Mouse (Mus musculus): ENCODE results near the gene Ern1. TPM values are rescaled to one million over a fixed set of nuclear protein-coding genes. Genes with fewer than 3 reads are reported as not detected.

Gene Ern1
- polyA plus RNA-seq, 1 experiment from 2014 or later: 2.9 TPM

- no peak overlapping the region for H3K4me2 ChIP-seq (ENCODE audit: low read length)
- no peak overlapping the region for H3K27ac ChIP-seq (ENCODE audit: low read depth, low read length)
- WGBS: 89% methylated on average over 3 of the region's 3 CpGs
- no peaks in the 10 kb centered on the region for H3K27me3 ChIP-seq (replicated peaks; ENCODE audit: control insufficient read depth, insufficient read depth, low read length)
- no peak overlapping the region for H3K9ac ChIP-seq (ENCODE audit: low read length)
- no peaks in the 10 kb centered on the region for H3K9me3 ChIP-seq (replicated peaks; ENCODE audit: control insufficient read depth, low read length)
- ATAC-seq: no peak
- H3K4me3 ChIP-seq (ENCODE audit: low read depth, low read length): no peak overlapping the region
- DNase-seq (ENCODE audit: low spot score): no peak
- no peaks in the 10 kb centered on the region for H3K4me1 ChIP-seq (ENCODE audit: control insufficient read depth, insufficient read depth, low read length)
- H3K36me3 ChIP-seq (ENCODE audit: control insufficient read depth, insufficient read depth, low read length): no peaks in the 10 kb centered on the region
These were observed 48.3 kb downstream of the Ern1 start for GRCm38 (mm10) chr11:106439355-106439754.

- Histone ChIP-seq H3K9ac (ENCODE audit: low read length) (no peak overlapping the region), H3K9me3 (replicated peaks; ENCODE audit: control insufficient read depth, low read length) (no peaks in the 10 kb centered on the region), H3K4me1 (ENCODE audit: control insufficient read depth, insufficient read depth, low read length) (no peaks in the 10 kb centered on the region), H3K27me3 (replicated peaks; ENCODE audit: control insufficient read depth, insufficient read depth, low read length) (no peaks in the 10 kb centered on the region), H3K36me3 (ENCODE audit: control insufficient read depth, insufficient read depth, low read length) (no peaks in the 10 kb centered on the region; the same call in 1 of the 2 replicates), H3K4me3 (ENCODE audit: low read depth, low read length) (no peak overlapping the region), H3K27ac (ENCODE audit: low read depth, low read length) (no peak overlapping the region), H3K4me2 (ENCODE audit: low read length) (no peak overlapping the region)
- 61% methylated on average over 4 of the region's 4 CpGs for WGBS
- DNase-seq (ENCODE audit: low spot score) (no peak), ATAC-seq (no peak)
These were observed 49.0 kb downstream of the Ern1 start for GRCm38 (mm10) chr11:106438524-106439177.

GRCm38 (mm10) chr11:106437543-106437942 is 50.1 kb downstream of the Ern1 start:
- Histone ChIP-seq H3K36me3 (ENCODE audit: control insufficient read depth, insufficient read depth, low read length) (no peaks in the 10 kb centered on the region; the same call in 1 of the 2 replicates), H3K27ac (ENCODE audit: low read depth, low read length) (no peak overlapping the region), H3K9ac (ENCODE audit: low read length) (no peak overlapping the region), H3K4me3 (ENCODE audit: low read depth, low read length) (no peak overlapping the region), H3K4me1 (ENCODE audit: control insufficient read depth, insufficient read depth, low read length) (no peaks in the 10 kb centered on the region), H3K27me3 (replicated peaks; ENCODE audit: control insufficient read depth, insufficient read depth, low read length) (no peaks in the 10 kb centered on the region), H3K9me3 (replicated peaks; ENCODE audit: control insufficient read depth, low read length) (no peaks in the 10 kb centered on the region), H3K4me2 (ENCODE audit: low read length) (no peak overlapping the region)
- DNase-seq (ENCODE audit: low spot score): no peak
- 88% methylated on average over 2 of the region's 2 CpGs for WGBS
- no peak for ATAC-seq

GRCm38 (mm10) chr11:106437039-106437438 is 50.6 kb downstream of the Ern1 start:
- H3K9ac ChIP-seq (ENCODE audit: low read length): no peak overlapping the region
- H3K27ac ChIP-seq (ENCODE audit: low read depth, low read length): no peak overlapping the region
- no peaks in the 10 kb centered on the region for H3K27me3 ChIP-seq (replicated peaks; ENCODE audit: control insufficient read depth, insufficient read depth, low read length)
- H3K4me3 ChIP-seq (ENCODE audit: low read depth, low read length): no peak overlapping the region
- H3K4me1 ChIP-seq (ENCODE audit: control insufficient read depth, insufficient read depth, low read length): no peaks in the 10 kb centered on the region
- no peak for DNase-seq (ENCODE audit: low spot score)
- ATAC-seq: no peak
- WGBS: 90% methylated on average over 5 of the region's 5 CpGs
- no peak overlapping the region for H3K4me2 ChIP-seq (ENCODE audit: low read length)
- no peaks in the 10 kb centered on the region for H3K9me3 ChIP-seq (replicated peaks; ENCODE audit: control insufficient read depth, low read length)
- no peaks in the 10 kb centered on the region; the same call in 1 of the 2 replicates for H3K36me3 ChIP-seq (ENCODE audit: control insufficient read depth, insufficient read depth, low read length)

- 94% methylated on average over 5 of the region's 5 CpGs for WGBS
- H3K27ac ChIP-seq (ENCODE audit: low read depth, low read length): no peak overlapping the region
- no peaks in the 10 kb centered on the region for H3K9me3 ChIP-seq (replicated peaks; ENCODE audit: control insufficient read depth, low read length)
- H3K4me2 ChIP-seq (ENCODE audit: low read length): no peak overlapping the region
- no peaks in the 10 kb centered on the region for H3K27me3 ChIP-seq (replicated peaks; ENCODE audit: control insufficient read depth, insufficient read depth, low read length)
- no peak overlapping the region for H3K4me3 ChIP-seq (ENCODE audit: low read depth, low read length)
- no peaks in the 10 kb centered on the region; the same call in 1 of the 2 replicates for H3K36me3 ChIP-seq (ENCODE audit: control insufficient read depth, insufficient read depth, low read length)
- no peaks in the 10 kb centered on the region for H3K4me1 ChIP-seq (ENCODE audit: control insufficient read depth, insufficient read depth, low read length)
- no peak for DNase-seq (ENCODE audit: low spot score)
- no peak overlapping the region for H3K9ac ChIP-seq (ENCODE audit: low read length)
- ATAC-seq: no peak
These were observed 57.3 kb downstream of the Ern1 start for GRCm38 (mm10) chr11:106430392-106430791.

GRCm38 (mm10) chr11:106429689-106430088 is 58.0 kb downstream of the Ern1 start:
- Histone ChIP-seq H3K4me1 (ENCODE audit: control insufficient read depth, insufficient read depth, low read length) (no peaks in the 10 kb centered on the region), H3K36me3 (ENCODE audit: control insufficient read depth, insufficient read depth, low read length) (peaks cover 3% of the 10 kb centered on the region), H3K9me3 (replicated peaks; ENCODE audit: control insufficient read depth, low read length) (no peaks in the 10 kb centered on the region), H3K9ac (ENCODE audit: low read length) (no peak overlapping the region), H3K4me3 (ENCODE audit: low read depth, low read length) (no peak overlapping the region), H3K27me3 (replicated peaks; ENCODE audit: control insufficient read depth, insufficient read depth, low read length) (no peaks in the 10 kb centered on the region), H3K27ac (ENCODE audit: low read depth, low read length) (no peak overlapping the region), H3K4me2 (ENCODE audit: low read length) (no peak overlapping the region)
- ATAC-seq (no peak), DNase-seq (ENCODE audit: low spot score) (no peak)
- WGBS: 92% methylated on average over 4 of the region's 4 CpGs

GRCm38 (mm10) chr11:106428556-106428955 is 59.1 kb downstream of the Ern1 start:
- Histone ChIP-seq H3K4me1 (ENCODE audit: control insufficient read depth, insufficient read depth, low read length) (no peaks in the 10 kb centered on the region), H3K9me3 (replicated peaks; ENCODE audit: control insufficient read depth, low read length) (no peaks in the 10 kb centered on the region), H3K4me3 (ENCODE audit: low read depth, low read length) (no peak overlapping the region), H3K27me3 (replicated peaks; ENCODE audit: control insufficient read depth, insufficient read depth, low read length) (no peaks in the 10 kb centered on the region), H3K27ac (ENCODE audit: low read depth, low read length) (no peak overlapping the region), H3K36me3 (ENCODE audit: control insufficient read depth, insufficient read depth, low read length) (peaks cover 3% of the 10 kb centered on the region; the same call in 1 of the 2 replicates), H3K4me2 (ENCODE audit: low read length) (no peak overlapping the region), H3K9ac (ENCODE audit: low read length) (no peak overlapping the region)
- no peak for ATAC-seq
- no peak for DNase-seq (ENCODE audit: low spot score)
- 92% methylated on average over 2 of the region's 2 CpGs for WGBS

- WGBS: 82% methylated on average over 4 of the region's 4 CpGs
- ATAC-seq (no peak), DNase-seq (ENCODE audit: low spot score) (no peak)
- no peak overlapping the region for H3K4me2 ChIP-seq (ENCODE audit: low read length)
- no peaks in the 10 kb centered on the region for H3K9me3 ChIP-seq (replicated peaks; ENCODE audit: control insufficient read depth, low read length)
- no peaks in the 10 kb centered on the region for H3K4me1 ChIP-seq (ENCODE audit: control insufficient read depth, insufficient read depth, low read length)
- no peak overlapping the region for H3K4me3 ChIP-seq (ENCODE audit: low read depth, low read length)
- no peaks in the 10 kb centered on the region for H3K27me3 ChIP-seq (replicated peaks; ENCODE audit: control insufficient read depth, insufficient read depth, low read length)
- H3K36me3 ChIP-seq (ENCODE audit: control insufficient read depth, insufficient read depth, low read length): peaks cover 3% of the 10 kb centered on the region; the same call in 1 of the 2 replicates
- no peak overlapping the region for H3K9ac ChIP-seq (ENCODE audit: low read length)
- H3K27ac ChIP-seq (ENCODE audit: low read depth, low read length): no peak overlapping the region
These were observed 59.5 kb downstream of the Ern1 start for GRCm38 (mm10) chr11:106428106-106428505.

GRCm38 (mm10) chr11:106426447-106426846 is 61.2 kb downstream of the Ern1 start:
- H3K9ac ChIP-seq (ENCODE audit: low read length): no peak overlapping the region
- H3K4me2 ChIP-seq (ENCODE audit: low read length): no peak overlapping the region
- ATAC-seq: no peak
- WGBS: 88% methylated on average over 4 of the region's 4 CpGs
- H3K27ac ChIP-seq (ENCODE audit: low read depth, low read length): no peak overlapping the region
- peaks cover 3% of the 10 kb centered on the region; the same call in 1 of the 2 replicates for H3K36me3 ChIP-seq (ENCODE audit: control insufficient read depth, insufficient read depth, low read length)
- no peak overlapping the region for H3K4me3 ChIP-seq (ENCODE audit: low read depth, low read length)
- no peaks in the 10 kb centered on the region for H3K9me3 ChIP-seq (replicated peaks; ENCODE audit: control insufficient read depth, low read length)
- H3K4me1 ChIP-seq (ENCODE audit: control insufficient read depth, insufficient read depth, low read length): no peaks in the 10 kb centered on the region
- no peak for DNase-seq (ENCODE audit: low spot score)
- H3K27me3 ChIP-seq (replicated peaks; ENCODE audit: control insufficient read depth, insufficient read depth, low read length): no peaks in the 10 kb centered on the region

Data from forebrain, embryonic 14.5 days (tissue).